ENCODE assay signal across 20 mouse cellular contexts in the genomic region with DNA sequence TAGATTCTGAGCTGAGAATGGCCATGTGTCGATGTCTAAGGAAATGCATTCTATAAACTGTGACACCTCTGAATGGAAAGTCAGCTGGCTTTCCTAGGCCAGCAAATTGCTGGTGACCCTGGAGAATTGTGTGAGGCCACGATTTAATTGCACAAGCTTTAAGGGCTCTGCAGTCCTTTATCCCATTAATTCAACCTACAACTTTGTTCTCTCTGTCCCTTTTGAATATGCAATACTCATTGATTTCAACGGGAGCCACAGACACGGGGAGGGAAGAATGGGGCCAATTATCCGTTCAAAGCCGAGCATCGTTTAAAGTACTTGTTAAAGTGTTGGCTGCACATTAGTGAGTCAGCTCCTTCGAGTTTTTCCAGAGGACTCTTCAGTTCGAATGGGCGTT.
DNase-seq lines count a peak whose midpoint lies in the region; ATAC-seq and TF ChIP-seq lines count a peak whose summit lies in the region.
"Had no signal": no experiment of that assay in that cellular context is flagged by ENCODE, and none has a peak within 500 bp of the region (broad histone marks: within the 10 kb centered on the region; RNA-seq: fewer than 3 reads in every experiment).

No protein-coding gene starts in this region.

- H3K4me3 ChIP-seq in forebrain, embryonic 16.5 days (replicated peaks; ENCODE audit: low read length), result no peak overlapping the region
- no peak overlapping the region for H3K4me3 ChIP-seq in heart, adult 2 months
- H3K4me3 ChIP-seq: embryonic facial prominence, embryonic 15.5 days; gastrocnemius, adult 2 months; heart, embryonic 12.5 days; hindbrain, embryonic 15.5 days; neural tube, embryonic 12.5 days had no signal

- H3K36me3 ChIP-seq in forebrain, embryonic 16.5 days (ENCODE audit: control insufficient read depth, insufficient read depth), result no peaks in the 10 kb centered on the region
- H3K36me3 ChIP-seq in heart, adult 2 months (ENCODE audit: control insufficient read depth, insufficient read depth, low read length), result no peaks in the 10 kb centered on the region
- H3K36me3 ChIP-seq: embryonic facial prominence, embryonic 15.5 days; heart, embryonic 12.5 days; hindbrain, embryonic 15.5 days; neural tube, embryonic 12.5 days had no signal

- DNase-seq in frontal cortex, postnatal 14 days (ENCODE audit: low spot score in 2 of 2), result no peak
- DNase-seq in right cerebral cortex, postnatal 10 days (ENCODE audit: low spot score in 2 of 2), result peak; percentile 43 to 51
- no peak for DNase-seq in right cerebral cortex, postnatal 14 days
- DNase-seq in heart, adult 2 months, result no peak
- DNase-seq: adrenal gland, postnatal 36 days; cerebellum, adult 8-10 months; gastrocnemius, adult 2 months; heart, postnatal 14 days; spleen, adult 18-20 months; thymus, postnatal 36 days had no signal

- intact Hi-C loops in heart, adult 2 months (cut with DNase I), result no loop called here

- TF ChIP-seq CTCF in heart, adult 2 months (IDR thresholded peaks at IDR 0.05), result no peak

- H3K4me1 ChIP-seq in forebrain, embryonic 16.5 days (replicated peaks; ENCODE audit: control insufficient read depth, insufficient read depth, low read length), result peaks cover 16% of the 10 kb centered on the region
- peaks cover 5% of the 10 kb centered on the region for H3K4me1 ChIP-seq in heart, adult 2 months (ENCODE audit: control insufficient read depth, insufficient read depth, low read length)

- H3K9ac ChIP-seq in forebrain, embryonic 16.5 days (replicated peaks; ENCODE audit: low read depth, low read length), result no peak overlapping the region
- no peak overlapping the region for H3K9ac ChIP-seq in heart, adult 2 months (ENCODE audit: low read depth, low read length)
- H3K9ac ChIP-seq: embryonic facial prominence, embryonic 15.5 days; heart, embryonic 12.5 days; hindbrain, embryonic 15.5 days; liver, embryonic 14.5 days; neural tube, embryonic 12.5 days had no signal

- H3K9me3 ChIP-seq in forebrain, embryonic 16.5 days (ENCODE audit: control insufficient read depth, low read length), result no peaks in the 10 kb centered on the region
- H3K9me3 ChIP-seq: embryonic facial prominence, embryonic 15.5 days; heart, embryonic 12.5 days; hindbrain, embryonic 15.5 days; neural tube, embryonic 12.5 days had no signal

- ATAC-seq in frontal cortex, adult (ENCODE audit: low TSS enrichment), result 0 out of 2 replicates have a peak, but pooled peaks have one; percentile 30
- ATAC-seq in forebrain, embryonic 16.5 days, result peak; percentile 58
- ATAC-seq in activated CD4-positive, CD25-positive, alpha-beta regulatory T cell, adult 4 months, result no peak
- ATAC-seq: intestine, postnatal 0 days had no signal

- TF ChIP-seq POLR2A in heart, adult 2 months (IDR thresholded peaks at IDR 0.05; ENCODE audit: insufficient read depth, low read depth, low read length), result no peak

- TF ChIP-seq EP300 in heart, adult 2 months (IDR thresholded peaks at IDR 0.05; ENCODE audit: insufficient read depth, low read depth, low read length), result no peak

- no peak overlapping the region for H3K27ac ChIP-seq in forebrain, embryonic 16.5 days (ENCODE audit: low read length)
- H3K27ac ChIP-seq in heart, adult 2 months, result no peak overlapping the region
- H3K27ac ChIP-seq: embryonic facial prominence, embryonic 15.5 days; gastrocnemius, adult 2 months; hindbrain, embryonic 15.5 days; liver, embryonic 14.5 days; neural tube, embryonic 12.5 days had no signal

- no peaks in the 10 kb centered on the region for H3K79me2 ChIP-seq in heart, adult 2 months (replicated peaks; ENCODE audit: control insufficient read depth, insufficient read depth, low read length)

- 7% methylated on average over 10 of the region's 10 CpGs for WGBS in forebrain, embryonic 16.5 days
- 90% methylated on average over 10 of the region's 10 CpGs for WGBS in heart, adult 2 months

- H3K4me2 ChIP-seq in forebrain, embryonic 16.5 days (ENCODE audit: low read length), result no peak overlapping the region
- H3K4me2 ChIP-seq: embryonic facial prominence, embryonic 15.5 days; heart, embryonic 12.5 days; hindbrain, embryonic 15.5 days; neural tube, embryonic 12.5 days had no signal

- H3K27me3 ChIP-seq in forebrain, embryonic 16.5 days (replicated peaks; ENCODE audit: control insufficient read depth, insufficient read depth, low read length), result no peaks in the 10 kb centered on the region; the same call in 1 of the 2 replicates
- H3K27me3 ChIP-seq in heart, adult 2 months (ENCODE audit: control insufficient read depth, insufficient read depth, low read length), result no peaks in the 10 kb centered on the region
- H3K27me3 ChIP-seq: CH12.LX; embryonic facial prominence, embryonic 15.5 days; heart, embryonic 12.5 days; hindbrain, embryonic 15.5 days had no signal

Comparison
In these comparisons a context has a peak if more than half of its experiments do, and no peak if none do; other contexts are left out.
1. DNase-seq: peak in right cerebral cortex, postnatal 10 days (2 of 2); none in frontal cortex, postnatal 14 days (0 of 2), right cerebral cortex, postnatal 14 days (single experiment) and heart, adult 2 months (0 of 2).